Mouse (Mus musculus) ES-Bruce4 (cell line): ENCODE data around the gene Nid2.

Source experiments
- CTCF ChIP-seq: IDR thresholded peaks from one replicate; pipeline ENCODE4 v1.8.1; 2011; ENCODE audit warnings: low read depth, low read length
- EP300 ChIP-seq: IDR thresholded peaks from 2 replicates; pipeline ENCODE4 v1.6.1; 2011; ENCODE audit warnings: low read depth, low read length; ENCODE audit not compliant: insufficient read depth
- POLR2A ChIP-seq: IDR thresholded peaks from one replicate; pipeline ENCODE4 v1.8.1; 2011; ENCODE audit warnings: low read length; ENCODE audit not compliant: insufficient read depth

DNA sequence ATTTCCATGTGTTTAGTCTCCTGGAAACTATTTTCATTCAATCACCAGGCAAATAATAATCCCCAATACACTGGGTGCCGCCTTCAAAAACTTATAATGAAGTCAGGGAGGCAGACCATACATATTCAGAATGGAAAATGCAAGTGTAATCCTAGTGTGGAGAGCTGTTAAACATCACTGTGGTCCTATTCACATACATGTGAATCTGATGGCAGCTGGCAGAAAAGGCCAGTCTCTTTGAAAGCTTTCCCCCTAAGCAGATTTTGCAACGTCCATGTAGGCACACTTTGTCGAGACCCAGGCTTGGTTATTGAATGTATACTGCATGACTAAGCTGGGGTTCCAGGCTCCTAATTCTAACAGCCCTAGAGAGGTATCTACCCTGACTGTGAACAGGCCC lies 32.0 kb upstream of the Nid2 start:
- TF ChIP-seq EP300, result no peak
- no peak for TF ChIP-seq POLR2A
- TF ChIP-seq CTCF, result no peak
